Mouse (Mus musculus) testis, postnatal 14 days (tissue): ENCODE measurements around the gene D11Wsu47e.

ENCODE experiments used
- DNase-seq: peaks from one replicate; pipeline ENCODE4 v3.0.0; 2021; ENCODE audit warnings: low spot score

The D11Wsu47e gene

GRCm38 (mm10) chr11:113705966-113706652, 21.9 kb downstream of the D11Wsu47e start:
- DNase-seq, result no peak

DNA sequence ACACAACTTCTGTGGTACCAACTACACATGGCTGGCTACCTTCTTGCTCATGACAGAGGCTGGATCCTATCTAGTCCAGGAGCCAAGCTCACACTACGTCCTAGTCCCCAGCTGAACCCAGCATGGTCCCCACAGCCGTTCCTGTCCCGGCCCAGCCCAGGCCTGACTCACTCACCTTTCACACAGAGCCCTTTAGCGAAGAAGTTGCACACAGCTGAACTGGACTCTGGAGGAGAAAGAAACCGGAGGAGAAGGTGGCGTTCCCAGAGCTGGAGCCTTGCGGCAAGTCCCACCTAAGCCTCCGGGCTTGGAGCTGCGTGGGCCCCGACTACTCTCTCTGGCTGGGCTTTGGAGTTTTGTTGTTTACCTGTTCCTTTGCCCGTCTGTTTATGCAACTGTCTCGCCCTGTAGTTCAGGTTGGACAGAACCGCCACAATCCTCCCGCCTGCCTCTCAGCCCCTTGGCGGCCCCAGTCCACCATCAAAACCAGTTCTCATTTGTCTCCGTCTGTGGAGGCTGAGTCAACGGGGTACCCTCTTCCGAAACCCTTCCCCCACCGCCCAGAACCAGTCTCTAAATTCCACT, 24.5 kb downstream of the D11Wsu47e start:
- no peak for DNase-seq

DNA sequence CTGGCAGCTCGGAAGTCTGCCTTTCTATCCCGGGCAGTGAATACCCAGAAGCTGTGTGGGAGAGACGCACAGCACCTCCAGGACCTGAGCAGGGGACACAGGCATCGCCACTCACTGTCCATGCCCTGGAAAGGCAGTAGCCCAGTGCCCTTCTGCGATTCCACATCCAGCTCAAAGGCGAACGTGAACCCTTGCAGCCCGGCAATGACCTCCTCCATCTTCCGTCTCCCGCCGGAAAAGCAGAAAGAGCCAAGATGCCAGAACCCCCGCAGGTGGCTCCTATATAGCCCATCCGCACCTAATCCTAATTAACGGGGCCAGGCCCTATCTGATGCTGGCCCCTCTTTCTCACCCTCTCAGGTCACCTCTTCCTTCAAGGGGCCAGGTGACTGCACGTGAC, 25.1 kb downstream of the D11Wsu47e start:
- no peak for DNase-seq

DNA sequence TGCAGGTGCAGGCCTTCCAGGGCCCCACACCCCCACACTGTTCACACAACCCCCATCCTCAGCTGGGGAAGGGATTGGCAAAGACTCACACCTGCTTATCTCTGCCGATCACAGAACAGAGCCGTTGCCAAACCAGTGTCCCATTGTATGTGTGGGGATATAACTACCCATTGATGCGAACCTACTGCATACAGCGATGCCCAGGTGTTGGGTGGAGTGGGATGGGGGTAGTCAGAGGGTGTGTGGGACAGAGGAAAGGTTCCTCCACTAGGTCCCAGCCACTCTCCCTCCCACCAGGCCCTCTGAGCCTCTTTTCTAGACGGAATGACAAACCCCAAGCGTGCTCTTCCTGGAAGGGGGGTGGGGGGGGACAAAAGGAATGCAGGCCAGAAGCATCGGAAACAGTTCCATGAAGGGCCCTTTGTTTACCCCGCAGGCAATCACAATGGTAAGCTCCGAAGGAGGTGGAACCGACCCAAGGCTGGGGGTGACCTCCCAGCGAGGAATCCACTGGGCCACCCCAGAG, 25.6 kb downstream of the D11Wsu47e start, which contains the start of gene Cpsf4l:
Cpsf4l (minus strand) TSS at position 287 of the 526 bp plus-strand sequence.
- DNase-seq, result peak; percentile 48

DNA sequence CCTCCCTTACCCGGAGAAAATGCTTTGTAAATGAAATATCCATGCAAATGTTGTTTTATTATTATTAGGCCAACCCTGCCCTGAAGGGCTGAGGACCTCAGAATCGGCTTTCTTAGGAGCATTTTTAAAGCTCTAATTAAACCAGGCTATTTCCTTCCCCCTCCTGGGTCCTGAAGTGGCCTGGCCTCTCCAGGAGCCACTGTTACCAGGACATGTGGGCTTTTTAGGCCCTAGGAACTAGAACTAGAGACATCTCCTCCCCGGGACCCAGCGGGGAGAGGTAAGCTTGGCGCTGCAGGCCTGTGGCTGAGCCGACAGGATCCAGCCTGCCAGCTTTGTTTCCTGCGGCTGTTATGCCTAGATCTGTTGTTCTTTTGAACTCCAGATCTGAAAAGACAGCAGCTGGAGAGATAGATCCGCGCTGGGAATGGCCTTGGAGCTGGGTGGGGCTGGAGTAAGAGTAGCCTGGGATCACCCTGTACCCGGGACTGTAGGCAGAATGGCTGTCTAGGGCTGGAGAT, 26.1 kb downstream of the D11Wsu47e start:
- DNase-seq, result peak; percentile 58

GRCm38 (mm10) chr11:113711061-113711460, 26.8 kb downstream of the D11Wsu47e start:
- no peak for DNase-seq

GRCm38 (mm10) chr11:113715078-113715674, 31.0 kb downstream of the D11Wsu47e start:
- peak; percentile 71 for DNase-seq

DNA sequence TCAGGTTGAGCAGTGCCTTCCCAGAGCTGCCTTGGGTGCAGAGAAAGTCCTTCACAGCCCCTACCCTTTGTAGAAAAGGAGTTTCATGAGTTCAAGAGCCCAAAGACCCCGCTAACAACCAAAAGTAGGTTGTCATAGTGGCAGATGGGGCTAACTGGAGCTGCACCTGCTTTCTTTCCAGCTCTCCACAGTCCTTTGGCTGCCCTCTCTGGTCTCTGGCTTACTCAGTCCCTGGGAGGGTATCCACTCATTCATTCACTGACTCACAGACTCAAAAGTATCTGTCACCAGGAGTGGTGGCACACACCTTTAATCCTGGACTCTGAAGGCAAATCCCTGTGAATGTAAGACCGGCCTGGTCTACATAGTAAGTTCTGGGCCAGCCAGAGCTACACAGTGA, 31.9 kb downstream of the D11Wsu47e start:
- no peak for DNase-seq

GRCm38 (mm10) chr11:113717767-113718424, 33.7 kb downstream of the D11Wsu47e start:
- DNase-seq, result peak; percentile 74

- no peak for DNase-seq
These were observed 38.3 kb downstream of the D11Wsu47e start for GRCm38 (mm10) chr11:113722405-113723090.

GRCm38 (mm10) chr11:113725235-113726048, 41.2 kb downstream of the D11Wsu47e start:
- DNase-seq, result no peak

DNA sequence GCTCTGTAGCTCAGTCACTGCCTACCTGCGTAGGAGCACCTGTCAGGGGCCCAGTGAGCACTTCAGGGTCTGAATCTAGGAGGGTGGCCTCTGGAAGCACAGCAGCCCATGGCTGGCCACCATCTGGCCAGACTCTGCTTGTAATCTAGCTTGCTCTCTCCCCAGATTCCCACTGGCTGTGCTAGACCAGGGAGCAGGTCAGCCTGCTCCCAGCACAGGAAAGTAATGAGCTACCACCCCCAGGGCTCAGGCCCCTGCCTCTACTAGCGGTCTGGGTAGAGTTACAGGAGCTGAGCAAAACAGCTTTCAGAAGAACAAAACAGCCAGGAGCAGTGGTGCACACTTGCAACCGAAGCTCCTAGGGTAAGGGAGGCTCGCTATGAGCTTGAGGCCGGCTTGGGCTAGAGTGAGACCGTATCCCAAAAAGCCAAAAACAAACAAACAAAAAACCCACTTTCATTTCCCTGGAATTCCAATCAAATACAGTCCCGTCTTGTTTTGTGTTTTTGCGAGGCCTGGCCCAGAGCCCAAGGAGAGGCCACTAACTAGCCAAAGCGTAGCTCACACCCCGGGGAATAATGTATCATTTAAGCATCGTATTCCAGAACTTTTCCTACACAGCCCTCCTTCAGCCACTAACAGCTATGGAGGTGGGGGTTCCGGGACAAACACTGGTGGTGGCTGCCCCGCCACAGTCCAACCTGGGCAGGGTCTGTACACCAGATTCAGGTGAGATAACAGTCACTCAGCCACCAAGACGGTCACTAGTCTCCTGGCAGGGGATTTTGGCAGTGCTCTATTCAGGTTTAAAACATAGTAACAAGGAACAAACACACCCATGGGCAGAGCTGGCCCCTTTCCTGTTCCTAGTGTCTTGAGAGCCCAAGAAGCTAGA, 43.0 kb downstream of the D11Wsu47e start:
- no peak for DNase-seq

DNA sequence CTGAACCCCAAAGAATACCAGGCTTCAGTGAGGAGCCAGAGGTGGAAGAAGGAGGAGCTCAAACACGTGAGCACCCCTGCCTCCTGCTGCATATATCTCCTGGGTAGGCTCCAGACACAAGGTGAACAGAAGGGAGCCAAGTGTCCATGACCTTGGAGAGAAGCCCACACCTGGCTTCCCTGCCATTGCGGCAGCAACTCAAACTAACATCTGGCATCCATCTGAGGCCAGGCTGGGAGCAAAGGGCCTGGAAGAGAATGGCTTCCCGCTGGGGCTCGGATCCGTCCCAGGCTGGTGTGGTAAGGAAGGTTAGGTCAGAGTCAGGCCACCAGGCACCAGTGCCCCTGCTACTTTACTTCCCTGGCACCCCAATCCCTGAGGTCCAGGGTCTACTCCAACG, 43.8 kb downstream of the D11Wsu47e start:
- no peak for DNase-seq

- no peak for DNase-seq
These were observed 45.0 kb downstream of the D11Wsu47e start for GRCm38 (mm10) chr11:113729239-113729638.

DNA sequence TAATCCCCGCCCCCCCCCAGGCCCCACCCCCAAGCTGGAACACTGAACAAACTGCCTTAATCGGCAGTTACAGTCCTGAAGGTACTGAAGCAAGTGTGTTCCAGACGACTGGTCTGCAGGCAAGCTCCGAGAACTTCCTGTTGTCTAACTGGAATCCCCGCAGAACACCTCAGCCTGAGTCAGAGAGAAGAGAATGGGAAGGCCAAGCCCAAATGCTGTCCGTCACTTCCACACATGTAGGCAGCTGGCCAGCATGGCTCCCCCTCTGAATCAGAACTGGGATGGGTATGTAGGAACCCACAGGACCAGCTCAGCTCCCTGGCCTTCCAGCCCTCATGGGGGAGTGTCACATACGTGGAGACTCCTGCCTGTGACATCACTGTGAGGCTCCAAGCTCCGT, 45.7 kb downstream of the D11Wsu47e start:
- DNase-seq, result no peak

- DNase-seq, result no peak
These were observed 46.7 kb downstream of the D11Wsu47e start for GRCm38 (mm10) chr11:113730879-113731278.

DNA sequence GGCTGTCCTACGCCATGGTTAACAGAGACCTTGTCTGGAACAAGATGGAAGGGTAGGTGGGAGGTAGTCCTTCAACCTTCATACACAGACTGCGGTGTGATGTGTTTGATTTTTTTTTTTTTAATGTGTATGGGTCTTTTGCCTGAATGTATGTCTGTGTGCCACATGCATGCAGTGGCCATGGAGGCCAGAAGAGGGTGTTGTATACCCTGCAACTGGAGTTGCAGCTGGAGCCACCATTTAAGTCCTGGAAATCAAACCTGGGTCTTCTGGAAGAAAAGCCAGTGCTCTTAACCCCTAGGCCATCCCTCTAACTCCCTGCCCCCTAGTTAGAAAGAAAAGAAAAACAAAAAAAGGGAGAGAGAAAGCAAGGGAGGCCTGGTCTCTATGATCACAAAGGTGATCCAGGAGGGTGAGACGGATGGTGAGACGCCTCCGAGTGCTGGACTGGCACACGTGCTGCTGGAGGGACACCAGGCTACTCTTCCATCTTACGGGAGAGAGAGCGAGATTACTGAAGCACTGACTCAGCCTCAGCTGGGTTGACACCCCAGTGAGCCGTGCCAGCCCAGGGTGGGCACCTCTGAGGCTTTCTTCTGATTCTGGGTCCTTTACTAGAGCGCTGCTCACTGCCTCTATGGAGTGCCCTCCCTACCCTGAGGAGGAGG, 47.9 kb downstream of the D11Wsu47e start:
- no peak for DNase-seq

DNA sequence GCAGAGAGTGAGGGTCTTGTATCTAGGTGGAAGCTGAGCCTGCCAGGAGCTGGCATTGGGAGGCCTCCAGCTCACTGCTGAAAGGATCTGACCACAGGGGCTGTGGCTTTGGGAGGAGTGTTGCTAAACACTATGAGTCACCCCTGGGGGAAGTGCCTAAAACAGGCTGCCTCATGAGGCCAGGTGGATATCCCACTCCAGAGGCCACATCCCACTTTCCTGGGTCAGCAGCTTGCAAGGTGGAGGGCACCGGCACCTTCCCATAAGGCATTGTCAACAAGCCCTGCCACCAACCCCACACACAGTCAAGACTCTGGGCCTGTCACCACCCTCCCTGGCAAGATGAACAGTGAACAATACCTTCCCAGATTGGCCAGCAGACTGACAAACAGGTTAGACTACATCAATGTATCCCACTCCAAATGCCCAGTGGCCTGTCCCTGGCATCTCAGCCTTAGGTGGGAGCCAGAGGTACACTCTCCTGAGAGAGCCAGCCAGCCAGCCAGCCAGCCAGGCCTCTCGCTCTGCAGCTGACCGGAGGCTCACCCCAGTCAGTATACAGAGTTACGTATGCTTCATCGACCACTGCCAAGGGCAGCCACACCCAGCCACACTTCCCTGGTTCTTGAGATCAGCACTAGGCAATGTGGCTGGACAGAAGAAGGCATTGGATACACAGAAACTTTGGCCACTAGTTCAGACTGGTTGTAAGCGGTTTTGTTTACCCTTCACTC, 49.6 kb downstream of the D11Wsu47e start:
- no peak for DNase-seq

GRCm38 (mm10) chr11:113735151-113735550, 50.9 kb downstream of the D11Wsu47e start:
- DNase-seq, result no peak
